Mouse (Mus musculus) left cerebral cortex, postnatal 14 days (tissue): ENCODE measurements around the gene Tmem115. TPM values are rescaled to one million over a fixed set of nuclear protein-coding genes. Genes with fewer than 3 reads are reported as not detected.
"Not testable (repeated sequence)": the region's sequence is repeated elsewhere in the genome, so short reads cannot be mapped to it uniquely, and the experiment has no call there.

Source experiments
- DNase-seq, 2 experiments: peaks; one replicate each; pipeline ENCODE4 v3.0.0; 2021 to 2022; ENCODE audit warnings: low spot score in 2 of 2, mixed read lengths in 1 of 2
- intact Hi-C: fragments of 180-260 bp; cut with DNase I; formaldehyde crosslinking; loops from one replicate; pipeline ENCODE4 v1.15.1; 2025
- total RNA-seq, 2 experiments: library from RNA; stranded (reverse); gene quantifications; 2 replicates each; pipeline ENCODE4 v1.2.3; 2021

The Tmem115 gene
- total RNA-seq, 2 experiments from 2014 or later, result 33.0 to 35.3 TPM

- intact Hi-C loops, result no loop called here
- DNase-seq, result no peak
Measured at GRCm38 (mm10) chr9:107566855-107567254, 33.1 kb downstream of the Tmem115 start.

GRCm38 (mm10) chr9:107567702-107568319 lies 34.1 kb downstream of the Tmem115 start, which contains the start of gene Hyal2:
TSS of gene Hyal2 (plus strand) at chr9:107567945.
- DNase-seq, result no peak
- intact Hi-C loops, result no loop called here

GRCm38 (mm10) chr9:107568331-107569261 lies 34.9 kb downstream of the Tmem115 start:
- peak; percentile 81 to 82 for DNase-seq
- intact Hi-C loops, result no loop called here

- intact Hi-C loops, result no loop called here
- no peak for DNase-seq
Measured at GRCm38 (mm10) chr9:107569270-107569669, 35.5 kb downstream of the Tmem115 start.

- intact Hi-C loops, result no loop called here
Measured at GRCm38 (mm10) chr9:107570016-107570415, 36.3 kb downstream of the Tmem115 start.

GRCm38 (mm10) chr9:107570845-107571244 lies 37.1 kb downstream of the Tmem115 start:
- intact Hi-C loops, result no loop called here
- DNase-seq, result no peak

More at GRCm38 (mm10) chr9:107570016-107570415, 36.3 kb downstream of the Tmem115 start:
- DNase-seq, result no peak

GRCm38 (mm10) chr9:107571534-107572326 lies 38.0 kb downstream of the Tmem115 start:
- intact Hi-C loops, result no loop called here
- no peak for DNase-seq

- DNase-seq, result no peak
- intact Hi-C loops, result no loop called here
Measured at GRCm38 (mm10) chr9:107572327-107572662, 38.5 kb downstream of the Tmem115 start.

GRCm38 (mm10) chr9:107573774-107574173 lies 40.0 kb downstream of the Tmem115 start:
- DNase-seq, intact Hi-C loops: not testable (repeated sequence)

GRCm38 (mm10) chr9:107575579-107576356 lies 42.0 kb downstream of the Tmem115 start:
- intact Hi-C loops, result no loop called here
- DNase-seq, result no peak

GRCm38 (mm10) chr9:107576357-107577107 lies 42.8 kb downstream of the Tmem115 start, which contains the start of gene Hyal1:
TSS of gene Hyal1 (plus strand) at chr9:107576927.
- DNase-seq, result peak in 1 of 2 experiments; percentile 57

GRCm38 (mm10) chr9:107577871-107578270 lies 44.1 kb downstream of the Tmem115 start:
- intact Hi-C loops, result no loop called here
- DNase-seq, result no peak

More at GRCm38 (mm10) chr9:107576357-107577107, 42.8 kb downstream of the Tmem115 start, which contains the start of gene Hyal1:
- intact Hi-C loops, result no loop called here

- no peak for DNase-seq
- intact Hi-C loops, result no loop called here
Measured at GRCm38 (mm10) chr9:107578587-107578986, 44.8 kb downstream of the Tmem115 start, which contains the start of gene Naa80. TSS of gene Naa80 (plus strand) at chr9:107578887.

- no peak for DNase-seq
- intact Hi-C loops, result no loop called here
Measured at GRCm38 (mm10) chr9:107579023-107579900, 45.5 kb downstream of the Tmem115 start.

GRCm38 (mm10) chr9:107580501-107581317 lies 47.0 kb downstream of the Tmem115 start, which contains the start of gene Hyal3:
TSS of gene Hyal3 (plus strand) at chr9:107580818.
- peak; percentile 87 to 90 for DNase-seq
- intact Hi-C loops, result no loop called here

- intact Hi-C loops, result no loop called here
- no peak for DNase-seq
Measured at GRCm38 (mm10) chr9:107581584-107581983, 47.8 kb downstream of the Tmem115 start.
